Mouse (Mus musculus) stomach, postnatal 0 days (tissue): ENCODE data around the gene Trim60.

ENCODE experiments used
- CTCF ChIP-seq: IDR thresholded peaks from 2 replicates; pipeline ENCODE4 v1.5.1; 2016; ENCODE audit warnings: antibody characterized with exemption, low read depth, mild to moderate bottlenecking, moderate library complexity
- EP300 ChIP-seq: optimal IDR thresholded peaks from 2 replicates; pipeline ENCODE3; 2016; ENCODE audit warnings: antibody characterized with exemption

DNA sequence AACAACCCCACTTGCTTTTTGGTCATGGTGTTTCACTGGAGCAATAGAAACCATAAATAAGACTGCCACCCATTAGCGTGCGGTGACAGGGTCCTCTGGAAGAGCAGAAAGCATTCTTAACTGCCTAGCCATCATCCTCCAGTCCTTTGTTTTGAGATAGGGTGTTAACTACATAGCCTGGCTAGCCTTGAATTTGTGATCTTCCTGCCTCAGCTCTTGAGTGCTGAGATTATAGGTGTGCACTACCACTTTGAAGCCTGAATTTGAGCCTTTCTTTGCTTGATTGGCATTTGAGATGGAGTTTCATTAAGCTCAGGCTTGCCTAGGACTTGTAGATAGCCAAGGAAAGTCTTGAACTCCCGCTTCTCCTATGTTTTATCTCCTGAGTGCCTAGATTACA lies 35.2 kb upstream of the Trim60 start:
- TF ChIP-seq CTCF (no peak), EP300 (no peak)
